Mouse (Mus musculus) hindbrain, embryonic 12.5 days (tissue): ENCODE measurements around the gene Git2. TPM values are rescaled to one million over a fixed set of nuclear protein-coding genes. Genes with fewer than 3 reads are reported as not detected.
A peak's percentile ranks its signal among the peaks of the same experiment; 100 is the strongest.

ENCODE experiments used
- ATAC-seq: fragments of 200-750 bp; cut with Nextera tagmentation; 2 replicates; pipeline ENCODE4 v1.8.0; 2017; ENCODE audit warnings: moderate TSS enrichment; ENCODE audit not compliant: low FRiP score
- H3K27ac ChIP-seq: fragments of 300-500 bp; sonication (generic); 2 replicates; pipeline ENCODE4 v1.5.1; 2016; ENCODE audit warnings: mild to moderate bottlenecking
- H3K27me3 ChIP-seq: fragments of 300-500 bp; sonication (generic); 2 replicates; pipeline ENCODE4 v1.6.1; 2016; ENCODE audit warnings: mild to moderate bottlenecking
- H3K36me3 ChIP-seq: fragments of 300-500 bp; sonication (generic); 2 replicates; pipeline ENCODE4 v1.6.1; 2016; ENCODE audit warnings: mild to moderate bottlenecking
- H3K4me1 ChIP-seq: fragments of 300-500 bp; sonication (generic); 2 replicates; pipeline ENCODE4 v1.6.1; 2016
- H3K4me2 ChIP-seq: fragments of 300-500 bp; sonication (generic); replicated peaks from 2 replicates; pipeline ENCODE4 v1.6.1; 2016; ENCODE audit warnings: mild to moderate bottlenecking
- H3K4me3 ChIP-seq: fragments of 300-500 bp; sonication (generic); 2 replicates; pipeline ENCODE4 v1.5.1; 2016; ENCODE audit warnings: mild to moderate bottlenecking
- H3K9ac ChIP-seq: fragments of 300-500 bp; sonication (generic); 2 replicates; pipeline ENCODE4 v1.6.1; 2016; ENCODE audit warnings: mild to moderate bottlenecking, moderate library complexity
- H3K9me3 ChIP-seq: fragments of 300-500 bp; sonication (generic); replicated peaks from 2 replicates; pipeline ENCODE4 v1.6.1; 2016; ENCODE audit warnings: mild to moderate bottlenecking
- WGBS: fragments of 180-500 bp; shearing (Covaris S2); methylation state at CpG from one replicate; pipeline ENCODE4 v1.1.7; 2016; 5-methylcytosine and 5-hydroxymethylcytosine counted together
- polyA plus RNA-seq: library from polyadenylated mRNA; unstranded; fragments of >200 nt; fragmentation: Nextera tagmentation; extraction: Ambion mirVana; gene quantifications from 2 replicates; pipeline ENCODE4 v1.2.1, GENCODE M21; 2016

The Git2 gene
- polyA plus RNA-seq, 1 experiment from 2014 or later: 47.2 TPM

DNA sequence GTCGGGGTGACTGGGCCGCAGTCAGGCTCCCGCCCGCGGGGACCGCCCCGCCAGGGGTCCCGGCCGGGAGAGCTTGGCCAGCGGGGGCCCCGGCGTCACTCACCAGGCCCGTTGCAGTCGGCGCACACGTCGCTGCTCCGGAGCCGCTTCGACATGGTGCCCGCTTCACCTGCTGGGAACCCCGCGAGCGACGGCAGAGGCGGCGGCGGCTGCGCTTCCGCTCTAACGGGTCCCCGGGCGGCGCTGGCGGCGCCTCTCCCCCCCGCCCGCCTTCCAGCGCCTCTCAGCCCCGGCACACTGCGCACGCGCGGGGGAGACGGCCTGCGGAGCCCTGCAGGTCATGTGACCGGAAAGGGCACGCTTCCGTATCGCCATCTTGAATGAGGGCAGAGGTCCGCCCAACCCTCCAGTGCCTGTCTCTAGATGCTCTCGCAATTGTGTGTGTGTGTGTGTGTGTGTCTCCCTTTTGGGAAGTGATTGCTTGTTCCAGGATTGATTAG lies 2.1 kb downstream of the Git2 start:
- WGBS: under 1% methylated on average over 51 of the region's 52 CpGs
- H3K4me3 ChIP-seq: peak overlapping the region; percentile 95
- peak overlapping the region; percentile 94 for H3K9ac ChIP-seq
- H3K36me3 ChIP-seq: no peaks in the 10 kb centered on the region
- peak overlapping the region; percentile 94 for H3K27ac ChIP-seq
- no peaks in the 10 kb centered on the region for H3K27me3 ChIP-seq
- peak overlapping the region; percentile 80 for H3K4me2 ChIP-seq
- peak; percentile 72 for ATAC-seq
- H3K4me1 ChIP-seq: peaks cover 33% of the 10 kb centered on the region
- no peaks in the 10 kb centered on the region for H3K9me3 ChIP-seq

DNA sequence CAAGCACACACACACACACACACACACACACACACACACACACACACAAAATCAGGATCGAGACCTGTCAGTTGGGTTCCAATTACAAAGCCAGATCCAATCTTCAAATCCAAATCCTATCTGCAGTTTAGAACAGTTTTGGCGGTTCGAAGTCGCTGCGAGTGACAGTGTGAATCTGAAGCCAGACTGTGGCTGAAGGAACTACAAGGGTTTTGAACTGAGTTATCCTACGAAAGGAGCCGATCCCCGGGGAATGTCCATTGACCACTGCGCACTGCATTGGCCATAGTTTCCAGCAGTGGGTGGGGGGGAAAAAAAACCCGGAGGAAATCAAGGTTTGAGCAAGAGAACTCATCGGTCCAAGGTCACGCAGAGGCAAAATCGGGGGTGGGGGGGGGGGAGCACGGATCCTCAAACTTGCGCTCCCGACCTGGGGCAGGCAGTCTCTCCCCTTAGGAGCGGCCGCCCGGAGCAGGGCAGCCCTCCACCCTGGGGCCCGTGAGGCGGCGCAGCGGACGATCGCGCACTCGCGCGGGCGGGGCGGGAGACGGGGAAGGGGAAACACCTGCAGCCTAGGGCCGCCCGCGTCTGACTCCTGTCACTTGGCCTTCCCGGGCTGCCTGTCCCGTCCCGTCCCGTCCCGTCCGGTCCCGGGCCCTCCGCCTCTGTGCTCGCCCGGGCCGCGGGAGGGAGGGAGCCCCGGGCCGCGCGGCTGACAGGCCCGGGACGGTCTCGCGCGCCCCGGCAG lies 2.7 kb downstream of the Git2 start:
- Histone ChIP-seq H3K9ac (peak overlapping the region; percentile 94), H3K27ac (peak overlapping the region; percentile 94), H3K4me2 (peak overlapping the region; percentile 80), H3K4me3 (peak overlapping the region; percentile 95), H3K4me1 (peaks cover 33% of the 10 kb centered on the region), H3K27me3 (no peaks in the 10 kb centered on the region), H3K9me3 (no peaks in the 10 kb centered on the region), H3K36me3 (no peaks in the 10 kb centered on the region)
- peak; percentile 65 for ATAC-seq
- WGBS: under 1% methylated on average over 52 of the region's 57 CpGs

DNA sequence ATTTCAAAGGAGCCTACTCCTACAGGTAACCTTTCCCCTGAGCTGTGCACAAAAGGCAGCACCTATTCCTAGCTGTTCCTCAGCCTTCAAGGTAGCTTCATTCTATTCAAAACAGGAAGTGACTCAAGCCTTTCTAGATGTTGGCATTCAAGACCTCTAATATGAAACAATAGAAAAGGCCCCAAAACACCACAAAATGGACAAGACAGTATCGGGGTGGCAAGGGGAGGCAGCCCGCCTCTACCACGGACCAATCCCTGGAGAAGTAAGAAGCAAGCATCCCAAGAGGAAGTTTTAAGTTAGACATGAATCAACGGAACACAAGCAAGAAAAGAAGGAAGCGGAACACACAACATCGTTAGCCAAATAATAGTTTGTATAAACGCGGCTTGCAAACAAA lies 3.5 kb downstream of the Git2 start:
- no peak for ATAC-seq
- no peaks in the 10 kb centered on the region for H3K36me3 ChIP-seq
- H3K4me2 ChIP-seq: peak overlapping the region; percentile 80
- H3K4me3 ChIP-seq: peak overlapping the region; percentile 95
- 80% methylated on average over 8 of the region's 8 CpGs for WGBS
- H3K4me1 ChIP-seq: peaks cover 31% of the 10 kb centered on the region
- H3K9ac ChIP-seq: peak overlapping the region; percentile 94; the same call in 1 of the 2 replicates
- no peaks in the 10 kb centered on the region for H3K9me3 ChIP-seq
- H3K27ac ChIP-seq: no peak overlapping the region
- H3K27me3 ChIP-seq: no peaks in the 10 kb centered on the region

DNA sequence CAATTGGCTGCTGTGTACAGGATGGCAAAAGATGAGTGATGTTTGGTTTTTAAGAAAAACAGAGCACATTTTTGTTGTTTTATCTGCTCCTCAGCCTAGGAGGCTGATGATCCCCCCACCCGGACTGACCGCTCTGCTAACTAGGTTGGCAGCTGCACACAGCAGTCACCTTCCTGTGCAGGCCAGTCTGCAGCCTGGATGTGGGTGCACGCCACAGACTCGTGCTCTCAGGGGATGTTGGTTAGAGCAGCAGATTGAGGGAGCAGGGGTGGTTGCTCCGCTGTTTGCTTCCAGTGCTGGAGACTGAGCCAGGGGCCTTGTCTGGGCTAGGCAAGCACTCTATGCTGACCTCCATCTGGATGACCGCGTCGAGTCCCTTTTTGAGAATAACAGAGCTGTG lies 5.5 kb downstream of the Git2 start:
- Histone ChIP-seq H3K4me3 (no peak overlapping the region), H3K27me3 (no peaks in the 10 kb centered on the region), H3K9me3 (no peaks in the 10 kb centered on the region), H3K36me3 (peaks cover 11% of the 10 kb centered on the region), H3K27ac (no peak overlapping the region), H3K9ac (no peak overlapping the region), H3K4me2 (no peak overlapping the region), H3K4me1 (peaks cover 18% of the 10 kb centered on the region)
- no peak for ATAC-seq
- 92% methylated on average over 8 of the region's 8 CpGs for WGBS

GRCm38 (mm10) chr5:114767185-114767584 lies 8.1 kb downstream of the Git2 start:
- H3K27me3 ChIP-seq: no peaks in the 10 kb centered on the region
- no peaks in the 10 kb centered on the region for H3K9me3 ChIP-seq
- no peak for ATAC-seq
- H3K4me1 ChIP-seq: peaks cover 12% of the 10 kb centered on the region
- no peak overlapping the region for H3K4me3 ChIP-seq
- no peak overlapping the region for H3K27ac ChIP-seq
- no peak overlapping the region for H3K9ac ChIP-seq
- H3K4me2 ChIP-seq: no peak overlapping the region
- peaks cover 36% of the 10 kb centered on the region for H3K36me3 ChIP-seq
- WGBS: 91% methylated on average over 7 of the region's 7 CpGs

DNA sequence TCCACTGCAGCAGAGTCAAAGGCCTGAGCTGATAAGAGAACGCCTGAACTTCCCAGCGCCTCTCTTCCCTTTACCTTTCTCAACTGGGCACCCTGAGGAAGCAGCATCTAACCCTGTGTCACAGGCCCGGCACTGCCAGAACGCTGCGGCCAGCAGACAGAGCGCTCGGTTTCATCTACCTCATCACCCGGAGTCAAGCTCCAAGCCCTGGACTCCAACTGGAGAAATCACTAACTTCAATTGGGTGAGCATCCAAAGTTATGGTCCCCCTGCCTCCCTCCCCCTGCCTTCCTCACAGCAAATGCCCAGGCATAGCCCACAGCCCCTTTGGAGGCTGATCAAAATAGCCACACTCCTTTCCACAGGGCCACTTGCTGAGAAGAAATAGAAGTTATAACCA lies 8.6 kb downstream of the Git2 start:
- H3K9ac ChIP-seq: no peak overlapping the region
- H3K4me2 ChIP-seq: no peak overlapping the region
- WGBS: 91% methylated on average over 8 of the region's 8 CpGs
- H3K4me1 ChIP-seq: peaks cover 7% of the 10 kb centered on the region
- no peak for ATAC-seq
- no peak overlapping the region for H3K27ac ChIP-seq
- peaks cover 40% of the 10 kb centered on the region for H3K36me3 ChIP-seq
- no peaks in the 10 kb centered on the region for H3K9me3 ChIP-seq
- no peaks in the 10 kb centered on the region for H3K27me3 ChIP-seq
- no peak overlapping the region for H3K4me3 ChIP-seq

DNA sequence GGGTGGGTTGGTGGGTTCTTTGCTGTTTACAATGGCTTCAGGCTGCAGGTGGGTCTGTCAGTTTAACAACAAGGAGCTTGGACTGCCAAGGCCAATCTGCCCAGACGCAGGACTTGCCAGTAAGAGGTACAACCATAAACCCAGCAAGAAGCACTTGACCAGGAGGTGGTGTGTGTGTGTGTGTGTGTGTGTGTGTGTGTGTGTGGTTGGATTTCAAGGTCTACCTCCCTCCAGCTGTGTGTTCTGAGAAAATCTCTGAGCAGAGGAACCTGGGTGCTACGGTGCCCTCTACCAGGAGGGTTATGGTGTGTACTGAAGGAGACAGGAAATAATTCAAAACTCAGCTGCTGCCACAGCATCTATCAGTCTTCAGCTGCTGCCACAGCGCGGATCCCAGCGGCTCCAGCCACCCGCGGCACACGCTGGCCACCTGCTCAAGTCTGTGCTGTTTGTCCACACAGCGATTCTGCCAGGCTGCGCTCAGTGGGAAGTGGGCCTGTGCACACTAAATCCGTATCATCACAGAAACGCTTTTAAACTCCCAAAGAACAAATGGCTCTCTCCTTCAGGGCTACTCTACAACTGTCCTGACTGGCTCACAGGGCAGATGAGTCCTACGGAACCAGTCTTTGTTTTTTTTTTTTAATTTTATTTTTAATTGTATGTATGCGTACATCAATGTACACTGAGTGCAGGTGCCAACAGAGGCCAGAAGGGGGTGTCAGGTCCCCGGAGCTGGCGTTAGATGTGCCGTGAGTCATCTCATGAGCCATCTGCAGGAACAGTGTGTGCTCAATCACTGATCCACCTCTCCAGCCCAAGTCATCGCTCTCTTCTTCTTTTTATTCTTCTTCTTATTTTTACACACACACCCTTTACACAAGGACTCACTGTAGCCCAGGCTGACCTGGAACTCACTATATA lies 10.2 kb downstream of the Git2 start:
- Histone ChIP-seq H3K4me2 (no peak overlapping the region), H3K9me3 (no peaks in the 10 kb centered on the region), H3K36me3 (peaks cover 55% of the 10 kb centered on the region), H3K27me3 (no peaks in the 10 kb centered on the region), H3K27ac (no peak overlapping the region), H3K4me3 (no peak overlapping the region), H3K4me1 (no peaks in the 10 kb centered on the region), H3K9ac (no peak overlapping the region)
- WGBS: 93% methylated on average over 18 of the region's 18 CpGs
- ATAC-seq: no peak

DNA sequence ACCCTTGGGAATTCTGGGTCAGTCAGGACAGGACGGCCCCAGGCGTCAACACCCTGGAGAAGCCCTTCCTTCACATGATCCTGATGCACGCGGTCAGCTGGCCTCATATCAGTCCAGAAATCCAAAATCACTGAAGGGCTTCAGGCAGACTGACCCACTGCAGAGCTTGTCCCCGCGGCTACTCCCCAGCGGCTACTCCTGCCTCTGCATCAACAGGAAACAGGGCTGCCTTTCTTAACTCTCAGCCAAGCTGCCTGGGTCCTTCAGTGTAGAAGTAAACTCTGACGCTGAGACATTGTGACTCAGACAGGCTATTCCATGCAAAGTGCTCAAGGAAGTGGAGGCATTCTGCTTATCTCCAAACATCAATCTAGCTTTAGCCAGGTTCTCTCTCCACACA lies 13.3 kb downstream of the Git2 start:
- WGBS: 92% methylated on average over 8 of the region's 8 CpGs
- Histone ChIP-seq H3K4me3 (no peak overlapping the region), H3K9me3 (no peaks in the 10 kb centered on the region), H3K27me3 (no peaks in the 10 kb centered on the region), H3K4me1 (no peaks in the 10 kb centered on the region), H3K4me2 (no peak overlapping the region), H3K9ac (no peak overlapping the region), H3K36me3 (peaks cover 72% of the 10 kb centered on the region), H3K27ac (no peak overlapping the region)
- ATAC-seq: no peak

- Histone ChIP-seq H3K36me3 (peaks cover 73% of the 10 kb centered on the region), H3K27ac (no peak overlapping the region), H3K27me3 (no peaks in the 10 kb centered on the region), H3K9me3 (no peaks in the 10 kb centered on the region), H3K4me2 (no peak overlapping the region), H3K4me1 (no peaks in the 10 kb centered on the region), H3K4me3 (no peak overlapping the region), H3K9ac (no peak overlapping the region)
- WGBS: 93% methylated on average over 5 of the region's 5 CpGs
- no peak for ATAC-seq
These were observed 15.7 kb downstream of the Git2 start for GRCm38 (mm10) chr5:114759536-114760090.

DNA sequence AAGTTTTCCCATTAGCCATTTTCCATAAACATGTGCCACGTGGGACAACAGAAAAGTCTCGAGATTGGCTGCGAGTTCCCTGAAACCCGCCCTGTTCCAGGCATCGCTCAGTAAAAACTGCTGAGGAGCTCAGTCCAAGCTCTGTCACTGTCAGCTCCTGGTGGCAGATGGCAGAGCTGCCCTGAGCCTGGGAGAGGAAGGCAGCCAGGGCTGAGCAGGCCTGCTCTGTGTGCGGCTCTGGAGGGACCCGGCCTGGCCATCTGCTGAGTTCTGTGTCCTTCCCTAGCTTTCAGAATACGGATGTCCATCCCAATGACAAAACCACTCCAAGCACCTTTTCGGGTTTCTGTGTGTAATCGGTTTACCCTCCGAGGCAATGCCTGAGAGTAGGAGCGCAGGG lies 21.9 kb downstream of the Git2 start:
- H3K27me3 ChIP-seq: no peaks in the 10 kb centered on the region

DNA sequence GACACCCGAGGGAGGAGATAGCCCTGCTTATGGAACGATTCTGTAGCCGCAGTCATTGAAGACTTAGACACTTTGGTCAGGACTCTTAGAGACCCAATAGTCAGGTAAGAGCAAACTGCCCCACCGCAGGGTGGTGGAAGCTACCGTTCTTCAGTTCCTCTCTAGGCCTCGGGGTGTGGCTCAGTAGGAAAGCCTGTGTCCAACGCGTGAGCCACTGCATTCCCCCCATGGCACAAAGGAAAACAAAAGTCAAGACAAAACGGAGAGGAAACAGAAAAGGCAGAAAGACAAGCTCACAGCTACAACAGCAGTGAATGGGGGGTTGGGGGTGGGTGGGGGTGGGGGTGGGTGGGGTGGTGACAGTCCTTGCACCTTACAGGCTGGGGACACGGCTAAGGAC lies 22.9 kb downstream of the Git2 start:
- H3K27ac ChIP-seq: no peak overlapping the region
- H3K9ac ChIP-seq: no peak overlapping the region
- no peak overlapping the region for H3K4me3 ChIP-seq
- no peak overlapping the region for H3K4me2 ChIP-seq
- H3K36me3 ChIP-seq: peaks cover 77% of the 10 kb centered on the region
- WGBS: 91% methylated on average over 10 of the region's 10 CpGs
- no peaks in the 10 kb centered on the region for H3K4me1 ChIP-seq
- no peaks in the 10 kb centered on the region for H3K27me3 ChIP-seq
- no peaks in the 10 kb centered on the region for H3K9me3 ChIP-seq
- ATAC-seq: no peak

More for the DNA sequence above, 21.9 kb downstream of the Git2 start:
- 88% methylated on average over 12 of the region's 12 CpGs for WGBS
- H3K9me3 ChIP-seq: no peaks in the 10 kb centered on the region
- no peak overlapping the region for H3K27ac ChIP-seq
- no peak for ATAC-seq
- no peak overlapping the region for H3K4me3 ChIP-seq
- peaks cover 75% of the 10 kb centered on the region for H3K36me3 ChIP-seq
- no peak overlapping the region for H3K4me2 ChIP-seq
- no peak overlapping the region for H3K9ac ChIP-seq
- no peaks in the 10 kb centered on the region for H3K4me1 ChIP-seq

DNA sequence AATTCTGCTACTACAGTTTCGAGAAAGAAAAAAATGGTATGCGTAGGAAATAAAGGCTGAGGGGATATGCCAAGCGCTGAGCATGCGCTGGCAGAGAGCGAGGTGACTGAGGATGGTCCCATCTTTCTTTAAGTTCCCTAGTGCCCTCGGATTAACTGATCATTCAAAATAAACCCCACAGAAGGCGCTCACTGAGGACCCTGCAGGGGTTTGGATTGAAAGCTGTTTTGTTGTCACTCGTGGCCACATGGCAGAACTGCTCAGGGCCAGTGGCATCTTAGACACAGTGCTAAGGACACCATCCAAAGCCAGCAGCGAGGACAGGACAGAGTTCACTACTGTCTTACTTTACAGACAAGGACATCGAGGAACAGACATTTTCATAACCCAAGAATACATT lies 25.0 kb downstream of the Git2 start:
- Histone ChIP-seq H3K4me3 (no peak overlapping the region), H3K4me2 (no peak overlapping the region), H3K27me3 (no peaks in the 10 kb centered on the region), H3K27ac (no peak overlapping the region), H3K36me3 (peaks cover 75% of the 10 kb centered on the region), H3K9ac (no peak overlapping the region), H3K4me1 (no peaks in the 10 kb centered on the region), H3K9me3 (no peaks in the 10 kb centered on the region)
- no peak for ATAC-seq
- 86% methylated on average over 10 of the region's 10 CpGs for WGBS
